Mouse (Mus musculus) lung, adult 18-20 months (tissue): ENCODE measurements at regions not wholly inside any gene's neighbourhood (a gene's known extent, or its start where the extent isn't known, plus 50 kb on each side); places are given as distances from the start of the nearest gene placed in this dataset.

ENCODE experiments used
- DNase-seq, 2 experiments: peaks; one replicate each; pipeline ENCODE4 v3.0.0; 2022; ENCODE audit warnings: mixed read lengths in 2 of 2

DNA sequence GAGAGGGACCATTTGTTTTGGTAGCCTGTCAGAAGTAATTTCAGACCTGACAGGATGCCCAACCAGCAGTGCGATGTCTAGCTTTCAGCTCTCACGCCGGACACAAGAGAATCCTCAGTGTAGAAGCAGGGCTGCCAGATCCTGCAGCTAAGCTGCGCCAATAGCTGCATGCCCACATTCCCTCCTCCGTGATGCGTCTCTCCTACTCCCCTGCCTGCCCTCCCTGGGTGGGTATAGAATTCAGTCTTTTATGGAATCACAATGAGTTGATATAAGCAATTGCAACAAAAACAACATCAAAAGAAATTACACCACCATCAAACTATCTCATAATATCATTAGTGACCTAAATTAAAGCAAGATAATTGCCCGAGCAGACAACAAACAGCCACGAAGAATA, 587.1 kb downstream of the Ofcc1 start:
- no peak for DNase-seq

DNA sequence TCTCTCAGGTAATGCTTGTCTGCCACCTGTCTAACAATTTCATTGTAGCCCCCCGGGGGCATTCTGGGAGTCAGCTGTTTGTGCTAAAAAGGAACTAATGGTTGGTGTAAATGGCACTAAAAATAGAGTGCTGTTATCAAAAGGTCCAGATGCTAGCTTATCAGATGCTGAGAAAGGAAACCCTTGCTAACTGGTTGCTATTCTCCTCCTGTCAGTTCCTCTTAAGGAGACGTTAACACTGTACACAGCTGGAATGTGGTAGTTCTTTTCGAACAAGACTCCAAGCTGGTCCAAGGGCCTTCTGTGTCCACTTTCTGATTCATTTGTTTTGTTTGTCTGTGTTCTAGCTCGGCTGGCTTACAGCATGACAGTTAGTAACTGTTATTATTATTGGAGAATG, 592.0 kb downstream of the Ofcc1 start:
- DNase-seq, result no peak

DNA sequence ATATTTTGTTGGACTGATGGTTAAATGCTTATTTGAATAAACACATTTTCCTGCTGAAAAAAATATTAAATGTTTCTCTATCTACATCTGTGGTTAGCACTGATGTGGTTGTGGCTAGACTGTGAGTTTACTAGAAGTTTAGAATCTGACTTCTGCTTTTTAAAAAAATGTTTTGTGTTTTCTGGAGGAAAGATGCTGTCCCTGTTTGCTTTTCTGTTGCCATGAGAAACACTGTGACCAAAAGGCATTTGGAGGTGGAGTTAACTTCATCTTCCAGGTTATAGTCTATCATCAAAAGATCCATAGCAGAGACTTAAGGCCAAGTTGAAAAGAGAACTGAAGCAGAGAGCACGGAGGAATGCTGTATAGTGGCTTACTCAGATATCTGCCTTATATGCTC, 594.4 kb downstream of the Ofcc1 start:
- no peak for DNase-seq
